Mouse (Mus musculus) liver, postnatal 0 days (tissue): ENCODE data around the gene Gipc2. TPM values are rescaled to one million over a fixed set of nuclear protein-coding genes. Genes with fewer than 3 reads are reported as not detected.

Experiments used
- ATAC-seq: fragments of 200-750 bp; cut with Nextera tagmentation; 2 replicates; pipeline ENCODE4 v1.8.0; 2017; ENCODE audit warnings: mild to moderate bottlenecking, moderate library complexity
- DNase-seq: peaks from one replicate; pipeline ENCODE4 v3.0.0-alpha.2; 2016
- H3K27ac ChIP-seq: fragments of 300-500 bp; sonication (generic); 2 replicates; pipeline ENCODE4 v1.5.1; 2014; ENCODE audit warnings: antibody characterized with exemption, moderate library complexity, mild to moderate bottlenecking, low read depth
- H3K27me3 ChIP-seq: fragments of 300-500 bp; sonication (generic); 2 replicates; pipeline ENCODE4 v1.6.1; 2014; ENCODE audit warnings: low read length, control low read depth, mixed read lengths; ENCODE audit not compliant: insufficient read depth
- H3K36me3 ChIP-seq: fragments of 300-500 bp; sonication (generic); replicated peaks from 2 replicates; pipeline ENCODE4 v1.6.1; 2014; ENCODE audit warnings: mild to moderate bottlenecking, control low read depth, low read length, moderate library complexity, mixed read lengths; ENCODE audit not compliant: insufficient read depth
- H3K4me1 ChIP-seq: fragments of 300-500 bp; sonication (generic); 2 replicates; pipeline ENCODE4 v1.6.1; 2014; ENCODE audit warnings: antibody characterized with exemption, mild to moderate bottlenecking, control low read depth; ENCODE audit not compliant: insufficient read depth
- H3K4me2 ChIP-seq: fragments of 300-500 bp; sonication (generic); 2 replicates; pipeline ENCODE4 v1.6.1; 2014; ENCODE audit warnings: low read depth, mild to moderate bottlenecking, low read length, moderate library complexity, mixed read lengths
- H3K4me3 ChIP-seq: fragments of 300-500 bp; sonication (generic); 2 replicates; pipeline ENCODE4 v1.5.1; 2014; ENCODE audit warnings: low read depth, low read length
- H3K9ac ChIP-seq: fragments of 300-500 bp; sonication (generic); replicated peaks from 2 replicates; pipeline ENCODE4 v1.6.1; 2014; ENCODE audit warnings: mild to moderate bottlenecking, moderate library complexity
- H3K9me3 ChIP-seq: fragments of 300-500 bp; sonication (generic); 2 replicates; pipeline ENCODE4 v1.6.1; 2016; ENCODE audit warnings: mild to moderate bottlenecking, control low read depth, low read length, mixed read lengths
- CTCF ChIP-seq: sonication (generic); IDR thresholded peaks from 2 replicates; pipeline ENCODE4 v1.5.1; 2016; ENCODE audit warnings: antibody characterized with exemption, low read depth
- EP300 ChIP-seq: IDR thresholded peaks from 2 replicates; pipeline ENCODE4 v1.6.1; 2016; ENCODE audit warnings: antibody characterized with exemption, low read depth, mild to moderate bottlenecking
- WGBS: fragments of 180-500 bp; shearing (Covaris S2); extraction: QIAGEN DNeasy Blood & Tissue Kit; methylation state at CpG from one replicate; pipeline ENCODE4 v1.1.7; 2014; ENCODE audit not compliant: insufficient replicate concordance; 5-methylcytosine and 5-hydroxymethylcytosine counted together
- polyA plus RNA-seq: library from polyadenylated mRNA; unstranded; fragments of >200 nt; fragmentation: Nextera tagmentation; extraction: Ambion mirVana; gene quantifications from 2 replicates; pipeline ENCODE4 v1.2.1, GENCODE M21; 2015

The Gipc2 gene
- polyA plus RNA-seq, 1 experiment from 2014 or later, result 3.5 TPM

DNA sequence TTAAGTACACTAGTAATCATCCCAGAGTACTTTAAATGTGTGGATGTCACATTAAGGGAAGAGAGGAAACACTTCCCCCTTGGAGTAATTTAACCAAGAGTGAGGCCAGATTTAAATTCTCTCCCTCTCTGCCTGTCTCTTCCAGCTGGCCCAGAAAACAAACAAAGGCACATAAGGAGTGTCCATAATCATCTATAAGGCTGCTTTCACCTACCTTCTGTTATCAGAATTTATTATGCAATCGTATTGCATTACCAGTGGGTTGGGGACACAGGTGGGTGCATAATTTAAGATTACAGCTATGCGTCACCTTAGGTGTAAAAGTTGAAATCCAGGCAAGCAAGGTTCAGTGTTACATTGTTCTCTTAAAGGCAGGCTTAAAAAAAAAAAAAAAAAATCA lies 114.1 kb downstream of the Gipc2 start:
- WGBS, result 81% methylated on average over 2 of the region's 2 CpGs
- Histone ChIP-seq H3K9me3 (no peaks in the 10 kb centered on the region), H3K27me3 (no peaks in the 10 kb centered on the region), H3K27ac (no peak overlapping the region), H3K4me1 (no peaks in the 10 kb centered on the region), H3K36me3 (no peaks in the 10 kb centered on the region), H3K4me2 (no peak overlapping the region), H3K4me3 (no peak overlapping the region), H3K9ac (no peak overlapping the region)
- ATAC-seq, result no peak
- no peak for TF ChIP-seq EP300
- no peak for TF ChIP-seq CTCF
- no peak for DNase-seq

DNA sequence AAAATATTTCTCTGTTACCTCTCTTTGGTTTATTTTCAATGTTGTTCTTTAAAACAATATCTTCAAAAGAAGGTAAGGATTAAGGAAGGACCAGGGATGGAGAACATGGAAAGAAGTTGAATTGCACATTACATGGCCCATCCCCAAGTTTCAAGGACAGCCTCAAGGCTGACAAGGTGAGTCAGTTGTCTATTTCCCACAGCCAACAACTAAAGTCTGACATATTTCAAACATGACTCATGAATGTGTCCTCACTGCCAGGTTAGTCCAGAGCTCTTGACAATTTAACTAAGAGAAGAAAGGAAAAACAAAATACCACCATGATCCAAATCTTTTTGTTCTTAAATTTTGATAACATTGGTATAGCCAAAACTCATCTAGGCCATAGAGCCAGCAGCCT lies 118.1 kb downstream of the Gipc2 start:
- H3K4me2 ChIP-seq, result no peak overlapping the region
- TF ChIP-seq EP300 (no peak), CTCF (no peak)
- no peak for ATAC-seq
- no peak overlapping the region for H3K9ac ChIP-seq
- no peak for DNase-seq
- H3K27me3 ChIP-seq, result no peaks in the 10 kb centered on the region
- no peaks in the 10 kb centered on the region for H3K4me1 ChIP-seq
- H3K4me3 ChIP-seq, result no peak overlapping the region
- H3K36me3 ChIP-seq, result no peaks in the 10 kb centered on the region
- no peak overlapping the region for H3K27ac ChIP-seq
- H3K9me3 ChIP-seq, result no peaks in the 10 kb centered on the region

DNA sequence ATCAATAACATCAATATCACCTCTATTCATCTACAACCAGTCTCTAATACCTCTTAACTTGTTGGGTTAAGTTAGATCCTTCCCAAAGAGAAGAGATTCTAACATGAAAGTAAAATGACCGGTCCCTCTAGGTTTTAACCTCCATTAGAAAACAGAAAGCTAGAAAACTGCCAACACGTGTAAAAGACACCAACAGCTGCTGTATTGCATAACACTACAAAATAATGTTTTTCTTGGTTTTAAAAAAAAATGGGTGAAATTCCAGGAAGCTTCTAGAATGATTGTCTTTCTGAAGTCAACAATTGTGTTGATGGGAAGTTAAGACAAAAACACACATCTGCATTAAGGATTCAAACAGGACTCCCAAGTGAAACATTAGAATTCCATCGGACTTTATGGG lies 119.1 kb downstream of the Gipc2 start:
- Histone ChIP-seq H3K9ac (no peak overlapping the region), H3K9me3 (no peaks in the 10 kb centered on the region), H3K4me3 (no peak overlapping the region), H3K27ac (no peak overlapping the region), H3K27me3 (no peaks in the 10 kb centered on the region), H3K4me2 (no peak overlapping the region), H3K36me3 (no peaks in the 10 kb centered on the region), H3K4me1 (no peaks in the 10 kb centered on the region)
- 68% methylated on average over 3 of the region's 3 CpGs for WGBS
- no peak for ATAC-seq
- no peak for TF ChIP-seq EP300
- TF ChIP-seq CTCF, result no peak
- DNase-seq, result no peak

Other genes with a start within 250 kb of the Gipc2 start
- gene Dnajb4, start 44.1 kb upstream of the Gipc2 start, polyA plus RNA-seq, result 25.9 and 28.8 TPM in 2 replicates
- gene Fubp1, start 44.2 kb upstream of the Gipc2 start, polyA plus RNA-seq, result 33.5 and 37.1 TPM in 2 replicates
- 1.1 and 2.4 TPM in 2 replicates for gene Nexn, start 100.1 kb upstream of the Gipc2 start, polyA plus RNA-seq
- gene Miga1, start 174.2 kb upstream of the Gipc2 start, polyA plus RNA-seq, result 2.6 and 3.2 TPM in 2 replicates
- 11.1 and 13.6 TPM in 2 replicates for gene Usp33, start 180.2 kb upstream of the Gipc2 start, polyA plus RNA-seq
- gene Zzz3, start 229.2 kb upstream of the Gipc2 start, polyA plus RNA-seq, result 11.4 and 11.6 TPM in 2 replicates